Mouse (Mus musculus): ENCODE measurements around the gene Fibp. TPM values are rescaled to one million over a fixed set of nuclear protein-coding genes. Genes with fewer than 3 reads are reported as not detected.

Fibp gene
- 6.2 TPM for polyA plus RNA-seq (2014; fragmentation: Illumina TruSeq; extraction: RNeasy Lipid Tissue Mini Kit (QIAGEN cat#74804); ENCODE audit: low read depth, low replicate concordance)

GRCm38 (mm10) chr19:5460465-5460911 lies at the start of gene Fibp:
Gene Fibp (plus strand): TSS chr19:5460615.

GRCm38 (mm10) chr19:5424782-5425741 lies 35.4 kb upstream of the Fibp start, which contains the start of the genes Drap1 and AI837181:
Gene Drap1 (minus strand): TSS chr19:5424979.
Gene AI837181 (plus strand): TSS chr19:5425144.

GRCm38 (mm10) chr19:5447515-5448353 lies 12.7 kb upstream of the Fibp start, which contains the start of gene Fosl1:
Gene Fosl1 (plus strand): TSS chr19:5447547.

GRCm38 (mm10) chr19:5457746-5458442 lies 2.5 kb upstream of the Fibp start, which contains the start of gene Ccdc85b:
Gene Ccdc85b (minus strand): TSS chr19:5457894.

GRCm38 (mm10) chr19:5468374-5468773 lies 8.0 kb downstream of the Fibp start, which contains the start of gene Ctsw:
Gene Ctsw (minus strand): TSS chr19:5468507.

GRCm38 (mm10) chr19:5473720-5474119 lies 13.3 kb downstream of the Fibp start, which contains the start of gene Efemp2:
Gene Efemp2 (plus strand): TSS chr19:5473954.

GRCm38 (mm10) chr19:5487768-5488550 lies 27.5 kb downstream of the Fibp start, which contains the start of gene Mus81:
Gene Mus81 (minus strand): TSS chr19:5488402.

GRCm38 (mm10) chr19:5490313-5490897 lies 30.0 kb downstream of the Fibp start, which contains the start of gene Cfl1:
Gene Cfl1 (plus strand): TSS chr19:5490455.

GRCm38 (mm10) chr19:5503687-5504086 lies 43.3 kb downstream of the Fibp start, which contains the start of gene 1700020D05Rik:
Gene 1700020D05Rik (minus strand): TSS chr19:5503787.

GRCm38 (mm10) chr19:5510031-5511026 lies 49.9 kb downstream of the Fibp start, which contains the start of gene Snx32:
Gene Snx32 (minus strand): TSS chr19:5510538.

Other genes starting within 250 kb of the Fibp start
- 5.5 TPM for gene Pacs1, start 187.5 kb upstream of the Fibp start, polyA plus RNA-seq (2014; fragmentation: Illumina TruSeq; extraction: RNeasy Lipid Tissue Mini Kit (QIAGEN cat#74804); ENCODE audit: low read depth, low replicate concordance)
- gene Sf3b2, start 165.2 kb upstream of the Fibp start, polyA plus RNA-seq (2014; fragmentation: Illumina TruSeq; extraction: RNeasy Lipid Tissue Mini Kit (QIAGEN cat#74804); ENCODE audit: low read depth, low replicate concordance): 42.7 TPM
- gene Gal3st3, start 162.3 kb upstream of the Fibp start, polyA plus RNA-seq (2014; fragmentation: Illumina TruSeq; extraction: RNeasy Lipid Tissue Mini Kit (QIAGEN cat#74804); ENCODE audit: low read depth, low replicate concordance): not detected
- not detected for gene Catsper1, start 124.9 kb upstream of the Fibp start, polyA plus RNA-seq (2014; fragmentation: Illumina TruSeq; extraction: RNeasy Lipid Tissue Mini Kit (QIAGEN cat#74804); ENCODE audit: low read depth, low replicate concordance)
- not detected for gene Cst6, start 111.0 kb upstream of the Fibp start, polyA plus RNA-seq (2014; fragmentation: Illumina TruSeq; extraction: RNeasy Lipid Tissue Mini Kit (QIAGEN cat#74804); ENCODE audit: low read depth, low replicate concordance)
- gene Eif1ad, start 93.9 kb upstream of the Fibp start, polyA plus RNA-seq (2014; fragmentation: Illumina TruSeq; extraction: RNeasy Lipid Tissue Mini Kit (QIAGEN cat#74804); ENCODE audit: low read depth, low replicate concordance): 13.9 TPM
- gene Banf1, start 93.4 kb upstream of the Fibp start, polyA plus RNA-seq (2014; fragmentation: Illumina TruSeq; extraction: RNeasy Lipid Tissue Mini Kit (QIAGEN cat#74804); ENCODE audit: low read depth, low replicate concordance): 11.3 TPM
- 1.6 TPM for gene Sart1, start 71.9 kb upstream of the Fibp start, polyA plus RNA-seq (2014; fragmentation: Illumina TruSeq; extraction: RNeasy Lipid Tissue Mini Kit (QIAGEN cat#74804); ENCODE audit: low read depth, low replicate concordance)
- not detected for gene Tsga10ip, start 58.1 kb upstream of the Fibp start, polyA plus RNA-seq (2014; fragmentation: Illumina TruSeq; extraction: RNeasy Lipid Tissue Mini Kit (QIAGEN cat#74804); ENCODE audit: low read depth, low replicate concordance)
- 8.5 TPM for gene Drap1, start 35.6 kb upstream of the Fibp start, polyA plus RNA-seq (2014; fragmentation: Illumina TruSeq; extraction: RNeasy Lipid Tissue Mini Kit (QIAGEN cat#74804); ENCODE audit: low read depth, low replicate concordance)
- 0.76 TPM for gene AI837181, start 35.5 kb upstream of the Fibp start, polyA plus RNA-seq (2014; fragmentation: Illumina TruSeq; extraction: RNeasy Lipid Tissue Mini Kit (QIAGEN cat#74804); ENCODE audit: low read depth, low replicate concordance)
- gene Fosl1, start 13.1 kb upstream of the Fibp start, polyA plus RNA-seq (2014; fragmentation: Illumina TruSeq; extraction: RNeasy Lipid Tissue Mini Kit (QIAGEN cat#74804); ENCODE audit: low read depth, low replicate concordance): not detected
- 1.0 TPM for gene Ccdc85b, start 2.7 kb upstream of the Fibp start, polyA plus RNA-seq (2014; fragmentation: Illumina TruSeq; extraction: RNeasy Lipid Tissue Mini Kit (QIAGEN cat#74804); ENCODE audit: low read depth, low replicate concordance)
- not detected for gene Ctsw, start 7.9 kb downstream of the Fibp start, polyA plus RNA-seq (2014; fragmentation: Illumina TruSeq; extraction: RNeasy Lipid Tissue Mini Kit (QIAGEN cat#74804); ENCODE audit: low read depth, low replicate concordance)
- 1.3 TPM for gene Efemp2, start 13.3 kb downstream of the Fibp start, polyA plus RNA-seq (2014; fragmentation: Illumina TruSeq; extraction: RNeasy Lipid Tissue Mini Kit (QIAGEN cat#74804); ENCODE audit: low read depth, low replicate concordance)
- gene Mus81, start 27.8 kb downstream of the Fibp start, polyA plus RNA-seq (2014; fragmentation: Illumina TruSeq; extraction: RNeasy Lipid Tissue Mini Kit (QIAGEN cat#74804); ENCODE audit: low read depth, low replicate concordance): 2.1 TPM
- 227 TPM for gene Cfl1, start 29.8 kb downstream of the Fibp start, polyA plus RNA-seq (2014; fragmentation: Illumina TruSeq; extraction: RNeasy Lipid Tissue Mini Kit (QIAGEN cat#74804); ENCODE audit: low read depth, low replicate concordance)
- not detected for gene 1700020D05Rik, start 43.2 kb downstream of the Fibp start, polyA plus RNA-seq (2014; fragmentation: Illumina TruSeq; extraction: RNeasy Lipid Tissue Mini Kit (QIAGEN cat#74804); ENCODE audit: low read depth, low replicate concordance)
- gene Snx32, start 49.9 kb downstream of the Fibp start, polyA plus RNA-seq (2014; fragmentation: Illumina TruSeq; extraction: RNeasy Lipid Tissue Mini Kit (QIAGEN cat#74804); ENCODE audit: low read depth, low replicate concordance): 0.58 TPM
- gene Ovol1, start 100.0 kb downstream of the Fibp start, polyA plus RNA-seq (2014; fragmentation: Illumina TruSeq; extraction: RNeasy Lipid Tissue Mini Kit (QIAGEN cat#74804); ENCODE audit: low read depth, low replicate concordance): not detected
- not detected for gene Ap5b1, start 107.4 kb downstream of the Fibp start, polyA plus RNA-seq (2014; fragmentation: Illumina TruSeq; extraction: RNeasy Lipid Tissue Mini Kit (QIAGEN cat#74804); ENCODE audit: low read depth, low replicate concordance)
- gene Rnaseh2c, start 141.3 kb downstream of the Fibp start, polyA plus RNA-seq (2014; fragmentation: Illumina TruSeq; extraction: RNeasy Lipid Tissue Mini Kit (QIAGEN cat#74804); ENCODE audit: low read depth, low replicate concordance): 1.9 TPM
- 29.7 TPM for gene Kat5, start 149.6 kb downstream of the Fibp start, polyA plus RNA-seq (2014; fragmentation: Illumina TruSeq; extraction: RNeasy Lipid Tissue Mini Kit (QIAGEN cat#74804); ENCODE audit: low read depth, low replicate concordance)
- gene Rela, start 176.9 kb downstream of the Fibp start, polyA plus RNA-seq (2014; fragmentation: Illumina TruSeq; extraction: RNeasy Lipid Tissue Mini Kit (QIAGEN cat#74804); ENCODE audit: low read depth, low replicate concordance): 2.9 TPM
- gene Sipa1, start 203.1 kb downstream of the Fibp start, polyA plus RNA-seq (2014; fragmentation: Illumina TruSeq; extraction: RNeasy Lipid Tissue Mini Kit (QIAGEN cat#74804); ENCODE audit: low read depth, low replicate concordance): 1.3 TPM
- 2.2 TPM for gene Map3k11, start 228.1 kb downstream of the Fibp start, polyA plus RNA-seq (2014; fragmentation: Illumina TruSeq; extraction: RNeasy Lipid Tissue Mini Kit (QIAGEN cat#74804); ENCODE audit: low read depth, low replicate concordance)
- 0.70 TPM for gene Pcnx3, start 228.3 kb downstream of the Fibp start, polyA plus RNA-seq (2014; fragmentation: Illumina TruSeq; extraction: RNeasy Lipid Tissue Mini Kit (QIAGEN cat#74804); ENCODE audit: low read depth, low replicate concordance)
- not detected for gene Kcnk7, start 243.8 kb downstream of the Fibp start, polyA plus RNA-seq (2014; fragmentation: Illumina TruSeq; extraction: RNeasy Lipid Tissue Mini Kit (QIAGEN cat#74804); ENCODE audit: low read depth, low replicate concordance)